In the genomic region with DNA sequence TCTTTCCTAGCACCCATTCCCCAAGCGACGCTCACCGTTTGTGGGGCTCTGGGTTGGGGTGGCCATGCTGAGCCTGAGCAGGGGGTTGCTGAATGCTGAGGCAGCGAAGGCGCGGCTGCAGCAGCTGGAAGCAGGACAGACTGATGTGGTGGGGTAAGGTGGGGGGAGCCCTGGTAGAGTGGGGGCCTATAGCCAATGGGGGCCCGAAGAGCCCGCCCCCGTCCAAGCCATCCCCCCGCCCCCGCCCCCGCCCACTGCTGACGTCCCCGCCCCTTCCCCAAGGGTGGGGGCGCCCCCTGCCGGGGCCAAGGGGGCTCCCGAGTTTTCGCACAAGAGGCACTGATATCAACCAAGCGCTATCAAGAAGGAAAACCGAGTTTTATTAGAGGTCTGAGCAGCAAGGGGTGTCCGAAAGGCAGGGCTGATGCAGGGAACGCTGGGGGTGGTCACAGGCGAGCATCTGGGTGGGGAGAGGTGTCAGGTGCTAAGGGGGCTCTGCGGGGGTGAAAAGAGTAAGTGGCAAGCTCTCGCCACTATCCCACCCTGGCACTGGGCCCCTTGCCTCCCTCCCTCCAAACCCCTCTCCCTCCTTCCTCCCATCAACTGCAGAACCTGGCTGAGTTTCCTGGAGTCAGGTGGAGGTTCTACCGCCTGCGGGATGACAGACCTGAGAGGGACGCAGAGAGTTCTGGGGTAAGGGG, we compare ENCODE assay signal across 7 mouse cellular contexts. TPM values are rescaled to one million over a fixed set of nuclear protein-coding genes. Genes with fewer than 3 reads are reported as not detected.
DNase-seq lines count a peak whose midpoint lies in the region; ATAC-seq lines count a peak whose summit lies in the region.

Gene Fxyd7 (minus strand): TSS at position 147 of the 701 bp plus-strand sequence.

- whole genome bisulfite sequencing in lung, embryonic 15.5 days: 2% methylated on average over 28 of the region's 28 CpGs
- 2% methylated on average over 28 of the region's 28 CpGs for WGBS in embryonic facial prominence, embryonic 10.5 days
- WGBS in hindbrain, embryonic 10.5 days: 1% methylated on average over 28 of the region's 28 CpGs
- WGBS in limb, embryonic 15.5 days: 1% methylated on average over 28 of the region's 28 CpGs

- H3K27me3 ChIP-seq in lung, embryonic 15.5 days: peaks cover 51% of the 10 kb centered on the region
- peaks cover 91% of the 10 kb centered on the region for H3K27me3 ChIP-seq in embryonic facial prominence, embryonic 10.5 days (replicated peaks; ENCODE audit: low read depth, poor library complexity, severe bottlenecking)
- H3K27me3 ChIP-seq in hindbrain, embryonic 10.5 days (ENCODE audit: insufficient read depth, poor library complexity, severe bottlenecking): peaks cover 83% of the 10 kb centered on the region
- peaks cover 58% of the 10 kb centered on the region for H3K27me3 ChIP-seq in limb, embryonic 15.5 days

- H3K4me3 ChIP-seq in lung, embryonic 15.5 days: peak within 1 kb of the TSS; percentile 18
- peak within 1 kb of the TSS; percentile 47 for H3K4me3 ChIP-seq in embryonic facial prominence, embryonic 10.5 days
- peak within 1 kb of the TSS; percentile 38 for H3K4me3 ChIP-seq in hindbrain, embryonic 10.5 days
- peak within 1 kb of the TSS; percentile 27 for H3K4me3 ChIP-seq in limb, embryonic 15.5 days

- no peak for ATAC-seq in lung, embryonic 15.5 days (ENCODE audit: borderline replicate concordance, extremely low read depth, low FRiP score, low TSS enrichment)
- no peak for ATAC-seq in limb, embryonic 15.5 days (ENCODE audit: insufficient number of reproducible peaks, low FRiP score, low TSS enrichment, low read depth)
- ATAC-seq in megakaryocyte-erythroid progenitor cell, adult 5-6 weeks (replicated peaks; ENCODE audit: low FRiP score, low TSS enrichment, poor library complexity, severe bottlenecking): no peak

- H3K9me3 ChIP-seq in lung, embryonic 15.5 days: no peaks in the 10 kb centered on the region
- H3K9me3 ChIP-seq in embryonic facial prominence, embryonic 10.5 days: no peaks in the 10 kb centered on the region
- H3K9me3 ChIP-seq in hindbrain, embryonic 10.5 days: no peaks in the 10 kb centered on the region
- no peaks in the 10 kb centered on the region for H3K9me3 ChIP-seq in limb, embryonic 15.5 days

- H3K36me3 ChIP-seq in lung, embryonic 15.5 days: no peaks in the 10 kb centered on the region
- no peaks in the 10 kb centered on the region for H3K36me3 ChIP-seq in embryonic facial prominence, embryonic 10.5 days (replicated peaks)
- H3K36me3 ChIP-seq in hindbrain, embryonic 10.5 days: no peaks in the 10 kb centered on the region
- no peaks in the 10 kb centered on the region for H3K36me3 ChIP-seq in limb, embryonic 15.5 days

- no peak for DNase-seq in lung, postnatal 14 days
- DNase-seq in embryonic facial prominence, embryonic 10.5 days (ENCODE audit: low spot score): peak; percentile 47
- no peak for DNase-seq in hindbrain, embryonic 10.5 days (ENCODE audit: low spot score)
- DNase-seq in c-Kit-positive CD71-positive TER-119-positive erythroid progenitor cells, embryonic 14.5 days (ENCODE audit: low spot score): no peak

- no peak within 1 kb of the TSS for H3K9ac ChIP-seq in lung, embryonic 15.5 days
- no peak within 1 kb of the TSS for H3K9ac ChIP-seq in limb, embryonic 15.5 days

- no peak within 1 kb of the TSS for H3K27ac ChIP-seq in lung, embryonic 15.5 days
- H3K27ac ChIP-seq in embryonic facial prominence, embryonic 10.5 days (replicated peaks): no peak within 1 kb of the TSS
- no peak within 1 kb of the TSS for H3K27ac ChIP-seq in hindbrain, embryonic 10.5 days
- H3K27ac ChIP-seq in limb, embryonic 15.5 days: no peak within 1 kb of the TSS

- peaks cover 65% of the 10 kb centered on the region for H3K4me1 ChIP-seq in lung, embryonic 15.5 days
- H3K4me1 ChIP-seq in embryonic facial prominence, embryonic 10.5 days: peaks cover 69% of the 10 kb centered on the region
- H3K4me1 ChIP-seq in hindbrain, embryonic 10.5 days (replicated peaks): peaks cover 68% of the 10 kb centered on the region
- peaks cover 71% of the 10 kb centered on the region for H3K4me1 ChIP-seq in limb, embryonic 15.5 days

- peak within 1 kb of the TSS; percentile 37 for H3K4me2 ChIP-seq in lung, embryonic 15.5 days
- H3K4me2 ChIP-seq in limb, embryonic 15.5 days: peak within 1 kb of the TSS; percentile 39

RNA-seq across cellular contexts. Expression of gene Fxyd7, which starts in this region (rescaled TPM):
- 5.2 and 5.3 TPM in 2 replicates for polyA plus RNA-seq in lung, embryonic 15.5 days (2015; fragmentation: Nextera tagmentation; extraction: Ambion mirVana)
- 0.55 and 3.1 TPM in 2 replicates for polyA plus RNA-seq in embryonic facial prominence, embryonic 10.5 days (2016; fragmentation: Nextera tagmentation; extraction: Ambion mirVana)
- 1.4 and 7.6 TPM in 2 replicates for polyA plus RNA-seq in hindbrain, embryonic 10.5 days (2016; fragmentation: Nextera tagmentation; extraction: Ambion mirVana)
- polyA plus RNA-seq in limb, embryonic 15.5 days (2015; fragmentation: Nextera tagmentation; extraction: Ambion mirVana): 13.1 and 19.0 TPM in 2 replicates
- not detected in 2 replicates for total RNA-seq in megakaryocyte-erythroid progenitor cell, adult 5-6 weeks (2014; fragmentation: Nextera tagmentation)
- not detected in 2 replicates for total RNA-seq in megakaryocyte-erythroid progenitor cell, adult 5-6 weeks (2017)
